Mouse (Mus musculus): ENCODE results near the gene Gm20388. TPM values are rescaled to one million over a fixed set of nuclear protein-coding genes. Genes with fewer than 3 reads are reported as not detected.

Gm20388 gene
- total RNA-seq, 1 experiment from 2014 or later = 18.4 TPM

DNA sequence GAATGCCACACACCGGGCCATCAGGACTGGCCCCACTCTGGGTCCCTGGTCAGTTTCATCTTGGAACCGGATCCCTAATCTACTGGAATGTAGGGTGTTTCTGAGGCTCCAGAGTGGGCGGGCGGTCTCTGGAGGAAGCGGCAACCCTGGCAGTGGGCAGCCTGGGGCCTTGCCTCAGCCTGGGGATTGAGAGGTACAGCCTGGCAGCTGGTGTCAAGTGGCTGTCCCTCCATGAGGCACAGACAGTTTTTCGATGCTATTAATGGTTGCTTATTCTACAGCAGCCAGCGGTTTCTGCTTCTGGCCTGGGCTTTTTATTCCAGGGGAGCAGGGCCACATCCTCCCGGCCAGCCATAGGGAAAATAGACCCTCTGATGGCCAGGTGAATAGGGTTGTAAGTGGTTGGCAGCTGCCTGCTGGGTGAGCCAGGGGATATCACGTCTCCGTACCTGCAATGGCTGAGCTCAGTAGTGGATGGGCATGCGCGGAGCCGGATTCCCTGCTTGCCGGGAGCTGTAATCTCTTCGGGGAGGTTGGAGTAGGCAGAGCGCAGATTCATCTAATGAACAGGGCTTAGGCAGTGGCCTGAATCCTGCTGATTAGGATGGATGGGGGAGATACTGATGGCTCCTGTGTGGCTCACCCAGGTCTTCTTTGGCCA is 340.2 kb downstream of the Gm20388 start:
- no peak for ATAC-seq (replicated peaks in 1 of 2; ENCODE audit: insufficient read depth in 1 of 2, low FRiP score in 2 of 2, low TSS enrichment in 1 of 2, low read depth in 1 of 2, poor library complexity in 2 of 2, severe bottlenecking in 2 of 2)

DNA sequence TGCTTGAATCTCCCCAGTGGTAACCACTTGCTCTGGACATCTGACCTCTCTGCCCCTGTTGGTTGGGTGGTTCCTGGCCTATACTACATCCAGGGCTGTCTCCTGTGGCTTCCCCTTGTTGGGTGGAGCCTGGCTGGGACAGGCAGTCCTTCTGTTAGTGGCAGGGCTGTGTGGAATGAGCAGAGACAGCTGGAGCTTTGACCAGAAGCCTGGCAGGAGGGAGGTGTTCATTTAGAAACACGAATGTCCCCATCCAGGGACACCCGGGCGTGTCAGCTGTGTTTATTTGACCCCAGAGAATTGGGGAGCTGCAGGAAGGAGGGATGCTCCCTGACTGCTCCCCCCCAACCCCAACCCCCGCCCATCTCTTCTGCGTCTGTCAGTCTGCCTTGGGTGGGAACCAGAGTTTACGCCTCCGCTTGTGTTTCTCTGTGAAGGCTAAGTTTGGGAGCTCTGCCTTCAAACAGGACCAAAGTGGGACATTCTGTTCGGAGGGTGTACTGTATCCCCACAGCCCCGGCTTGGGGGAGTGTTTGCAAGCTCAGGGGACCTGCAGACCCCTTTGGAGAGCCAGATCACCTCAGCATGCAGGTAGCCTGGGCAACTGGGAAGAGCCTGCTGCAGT is 340.9 kb downstream of the Gm20388 start:
- no peak for ATAC-seq (replicated peaks in 1 of 2; ENCODE audit: insufficient read depth in 1 of 2, low FRiP score in 2 of 2, low TSS enrichment in 1 of 2, low read depth in 1 of 2, poor library complexity in 2 of 2, severe bottlenecking in 2 of 2)

DNA sequence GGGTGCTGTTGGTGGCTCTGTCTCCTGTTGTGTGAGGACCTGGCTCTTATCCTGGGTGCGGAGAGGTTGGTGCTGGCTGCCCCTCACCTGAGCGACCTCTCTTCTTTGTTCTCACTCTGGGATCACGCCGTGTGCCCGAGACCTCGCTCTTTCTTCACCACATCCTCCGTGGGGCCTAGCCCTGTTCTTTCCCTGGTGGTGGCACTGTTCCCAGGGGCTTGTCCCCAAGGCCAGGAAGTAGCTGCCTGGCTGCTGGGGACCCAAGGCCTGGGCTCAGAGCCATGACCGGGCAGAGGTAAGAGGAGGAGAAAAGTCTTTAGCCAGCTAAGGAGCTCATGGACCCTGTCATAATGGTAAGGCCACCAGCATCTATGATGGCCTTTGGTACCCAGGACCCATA is 343.0 kb downstream of the Gm20388 start:
- peak; percentile 27 to 30; a peak in 2 of 4 replicates for ATAC-seq (replicated peaks in 1 of 2; ENCODE audit: insufficient read depth in 1 of 2, low FRiP score in 2 of 2, low TSS enrichment in 1 of 2, low read depth in 1 of 2, poor library complexity in 2 of 2, severe bottlenecking in 2 of 2)

DNA sequence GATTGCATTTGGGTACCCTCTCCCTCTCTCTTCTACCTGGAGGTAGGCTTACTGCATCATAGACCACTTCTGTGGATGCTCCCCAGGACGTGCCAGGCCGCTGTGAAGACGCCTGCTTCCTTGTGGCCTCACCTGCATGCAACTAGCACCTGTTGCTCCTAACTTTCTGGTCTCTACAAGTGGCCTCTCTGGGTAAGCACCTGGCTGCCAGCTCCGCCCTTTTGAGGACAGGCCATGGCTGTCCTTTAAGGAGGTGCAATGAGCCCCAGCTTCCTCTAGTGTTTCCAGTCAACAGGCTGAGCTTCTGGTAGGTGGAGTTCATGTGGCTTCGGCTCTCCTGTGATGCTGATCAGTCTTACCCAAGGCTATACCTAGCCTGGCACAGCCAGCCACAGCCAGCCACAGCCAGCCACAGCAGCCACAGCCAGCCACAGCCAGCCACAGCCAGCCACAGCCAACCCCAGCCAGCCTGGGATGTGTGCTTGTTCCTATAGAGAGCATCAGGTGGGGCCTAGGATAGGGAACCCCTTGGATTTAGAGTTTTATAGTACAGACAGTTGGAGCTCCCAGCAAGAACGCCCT is 344.9 kb downstream of the Gm20388 start:
- no peak for ATAC-seq (replicated peaks in 1 of 2; ENCODE audit: insufficient read depth in 1 of 2, low FRiP score in 2 of 2, low TSS enrichment in 1 of 2, low read depth in 1 of 2, poor library complexity in 2 of 2, severe bottlenecking in 2 of 2)

DNA sequence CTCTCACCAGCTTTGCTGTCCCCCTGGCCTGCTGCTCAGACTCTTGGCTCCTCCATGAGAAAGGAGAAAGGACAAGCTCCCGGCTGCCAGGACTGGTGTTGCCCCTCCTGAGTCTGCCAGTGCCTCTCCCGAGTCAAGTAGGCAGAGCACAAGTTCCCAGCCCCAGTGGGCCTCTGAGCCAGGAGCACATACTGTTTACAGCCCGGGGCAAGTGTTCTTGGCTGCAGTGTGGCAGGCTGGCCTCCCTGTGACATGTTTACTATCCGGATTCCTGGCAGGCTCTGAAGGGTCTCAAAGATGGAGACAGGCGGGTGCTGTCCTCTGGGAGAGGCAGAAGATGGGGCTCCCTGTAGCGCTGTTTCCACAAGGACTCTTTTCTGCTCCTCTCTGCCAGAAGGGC is 346.3 kb downstream of the Gm20388 start:
- no peak for ATAC-seq (replicated peaks in 1 of 2; ENCODE audit: insufficient read depth in 1 of 2, low FRiP score in 2 of 2, low TSS enrichment in 1 of 2, low read depth in 1 of 2, poor library complexity in 2 of 2, severe bottlenecking in 2 of 2)

DNA sequence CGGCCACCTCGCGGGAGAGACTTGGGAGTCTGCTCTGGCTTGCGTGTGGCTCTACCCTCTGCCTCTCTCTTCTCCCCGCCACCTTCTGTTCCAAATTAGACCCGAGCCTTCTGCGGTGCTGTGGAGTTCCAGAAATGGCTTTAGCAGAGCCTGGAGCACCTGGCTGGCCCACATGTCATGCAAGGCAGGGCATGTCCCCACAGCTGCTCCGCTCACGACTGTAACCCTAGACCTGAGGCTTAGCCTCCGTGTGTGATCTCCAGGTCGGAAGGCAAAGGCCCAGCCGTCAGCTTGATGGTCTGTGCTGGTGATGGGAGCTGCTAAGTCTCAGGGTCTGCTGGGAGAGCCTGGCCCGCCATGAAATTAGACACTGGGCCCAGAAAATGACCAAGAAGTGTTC is 348.6 kb downstream of the Gm20388 start:
- ATAC-seq (replicated peaks in 1 of 2; ENCODE audit: insufficient read depth in 1 of 2, low FRiP score in 2 of 2, low TSS enrichment in 1 of 2, low read depth in 1 of 2, poor library complexity in 2 of 2, severe bottlenecking in 2 of 2) = no peak

DNA sequence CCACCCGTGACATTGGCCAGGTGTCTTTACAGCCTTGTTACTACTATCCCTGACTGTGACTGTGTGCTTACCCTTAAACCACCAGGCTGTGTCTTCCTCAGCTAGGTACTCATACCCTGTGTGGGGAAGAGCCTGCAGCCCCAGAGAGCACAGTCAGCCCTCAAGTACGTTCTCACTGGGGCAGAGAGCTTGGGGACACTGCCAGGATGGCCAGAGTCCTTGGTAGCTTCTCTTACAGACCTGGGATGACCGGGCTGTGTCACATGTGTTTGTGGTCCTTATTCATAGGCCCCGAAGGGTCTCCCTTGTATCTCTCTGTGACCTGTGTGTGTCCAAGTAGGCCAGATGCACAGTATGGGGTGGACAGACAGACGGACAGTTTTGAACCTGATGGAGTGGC is 350.0 kb downstream of the Gm20388 start:
- no peak for ATAC-seq (replicated peaks in 1 of 2; ENCODE audit: insufficient read depth in 1 of 2, low FRiP score in 2 of 2, low TSS enrichment in 1 of 2, low read depth in 1 of 2, poor library complexity in 2 of 2, severe bottlenecking in 2 of 2)

DNA sequence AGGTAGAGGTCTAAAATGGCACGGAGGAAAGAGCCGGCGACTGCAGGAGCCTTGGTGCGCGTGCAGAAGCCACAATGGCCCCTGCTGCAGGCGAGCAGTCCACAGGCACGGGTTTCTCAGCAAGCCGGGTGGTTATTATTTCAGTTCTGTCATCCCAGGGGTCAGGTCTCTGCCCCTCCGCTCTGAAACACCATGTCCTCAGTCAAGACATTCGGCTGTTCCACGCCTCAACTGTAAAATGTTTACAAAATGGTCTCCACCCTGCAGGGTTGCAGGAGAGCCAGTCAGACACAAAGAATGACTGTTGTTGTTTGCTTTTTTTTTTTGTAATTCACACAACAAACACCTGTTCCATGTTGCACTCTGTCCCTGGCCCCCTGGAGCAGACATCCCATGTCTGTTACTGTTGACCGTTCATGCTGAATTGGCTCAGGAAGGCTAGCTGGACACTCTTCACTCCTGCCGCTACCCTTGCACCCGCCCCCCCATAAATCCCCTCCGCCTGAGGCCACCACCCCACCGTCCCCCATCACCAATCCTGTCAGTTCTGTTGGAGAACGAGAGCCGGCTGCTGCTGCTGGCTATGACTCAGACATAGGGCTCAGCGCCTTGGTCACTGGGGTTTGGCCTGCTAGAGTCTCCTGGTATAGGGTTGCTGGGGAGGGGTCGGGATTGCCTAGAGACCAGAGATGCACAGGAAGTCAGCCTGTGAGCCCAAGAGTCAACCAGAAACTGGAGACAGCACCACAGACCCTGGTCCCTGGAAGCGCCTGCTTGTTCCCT is 350.9 kb downstream of the Gm20388 start:
- ATAC-seq (replicated peaks in 1 of 2; ENCODE audit: insufficient read depth in 1 of 2, low FRiP score in 2 of 2, low TSS enrichment in 1 of 2, low read depth in 1 of 2, poor library complexity in 2 of 2, severe bottlenecking in 2 of 2) = no peak

DNA sequence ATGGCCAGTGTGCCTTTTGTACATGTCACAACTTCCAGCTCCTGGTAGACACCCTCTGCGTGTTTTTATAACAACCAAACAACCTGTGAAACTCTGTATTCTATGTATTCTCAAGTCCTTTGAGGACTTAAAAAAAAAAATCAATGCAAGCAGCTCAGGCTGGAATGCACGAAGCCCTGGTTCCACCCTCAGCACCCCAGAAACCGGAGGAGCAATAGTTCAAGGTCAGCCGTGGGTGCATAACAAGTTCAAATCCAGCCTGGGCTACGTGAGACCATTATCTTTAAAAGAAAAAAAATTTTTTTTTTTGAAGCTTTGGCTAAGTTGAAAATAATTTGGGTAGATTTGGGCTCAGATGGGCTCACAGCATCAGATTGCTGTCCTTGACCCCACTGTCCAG is 353.2 kb downstream of the Gm20388 start:
- ATAC-seq (replicated peaks in 1 of 2; ENCODE audit: insufficient read depth in 1 of 2, low FRiP score in 2 of 2, low TSS enrichment in 1 of 2, low read depth in 1 of 2, poor library complexity in 2 of 2, severe bottlenecking in 2 of 2) = no peak

DNA sequence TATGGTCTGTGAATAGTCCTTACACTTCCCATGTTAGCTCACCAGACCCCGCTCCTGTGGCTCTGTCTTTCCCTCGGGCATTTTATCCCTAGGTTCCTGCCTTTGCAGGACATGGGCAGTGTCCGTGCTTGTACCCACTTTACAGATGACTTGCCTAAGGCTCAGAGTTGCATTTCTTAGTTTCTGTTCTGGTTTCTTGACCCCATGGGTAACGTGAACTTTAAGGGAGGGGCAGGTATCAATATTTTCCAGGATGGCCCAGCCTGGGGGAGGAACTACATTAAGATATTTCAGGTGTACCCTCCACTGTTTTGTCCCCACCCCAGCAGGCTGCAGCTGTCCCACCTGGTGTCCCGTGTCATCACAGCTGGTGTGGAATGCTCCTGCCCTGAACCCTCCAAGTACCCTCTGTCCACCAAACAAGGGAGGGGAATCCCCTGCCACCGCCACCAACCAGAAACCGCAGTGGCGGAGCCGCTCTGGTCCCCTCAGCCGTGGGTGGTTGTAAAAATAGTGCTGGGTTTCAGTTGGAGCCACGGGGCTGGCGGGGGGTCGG is 353.8 kb downstream of the Gm20388 start:
- ATAC-seq (replicated peaks in 1 of 2; ENCODE audit: insufficient read depth in 1 of 2, low FRiP score in 2 of 2, low TSS enrichment in 1 of 2, low read depth in 1 of 2, poor library complexity in 2 of 2, severe bottlenecking in 2 of 2) = peak; percentile 10 to 37; a peak in 2 of 4 replicates

DNA sequence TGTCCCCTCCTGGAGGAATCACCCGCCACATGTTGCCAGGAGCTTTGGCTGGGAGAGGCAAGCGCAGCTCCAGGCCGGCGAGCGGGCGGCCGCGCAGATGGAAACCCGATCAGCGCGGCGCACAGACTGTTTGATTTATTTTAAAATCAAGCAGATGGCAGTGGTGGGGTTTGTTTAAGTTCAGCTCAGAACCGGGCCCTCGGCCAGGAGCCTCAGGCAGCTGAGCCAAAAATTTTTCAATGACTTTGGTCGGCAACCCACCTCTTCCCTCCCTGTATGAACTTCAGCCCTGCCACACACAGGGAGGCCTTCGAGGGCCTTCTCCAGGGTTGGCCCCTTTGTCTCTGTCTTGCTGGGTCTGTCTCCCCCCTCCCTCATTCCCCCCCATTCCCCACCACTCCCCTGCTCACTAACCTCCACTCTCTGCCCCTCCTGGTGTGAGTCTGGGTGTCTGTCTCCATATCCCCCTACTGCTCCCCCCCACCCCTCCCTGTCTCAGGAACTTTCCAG is 354.4 kb downstream of the Gm20388 start:
- ATAC-seq (replicated peaks in 1 of 2; ENCODE audit: insufficient read depth in 1 of 2, low FRiP score in 2 of 2, low TSS enrichment in 1 of 2, low read depth in 1 of 2, poor library complexity in 2 of 2, severe bottlenecking in 2 of 2) = peak; percentile 46 to 61; a peak in 3 of 4 replicates

DNA sequence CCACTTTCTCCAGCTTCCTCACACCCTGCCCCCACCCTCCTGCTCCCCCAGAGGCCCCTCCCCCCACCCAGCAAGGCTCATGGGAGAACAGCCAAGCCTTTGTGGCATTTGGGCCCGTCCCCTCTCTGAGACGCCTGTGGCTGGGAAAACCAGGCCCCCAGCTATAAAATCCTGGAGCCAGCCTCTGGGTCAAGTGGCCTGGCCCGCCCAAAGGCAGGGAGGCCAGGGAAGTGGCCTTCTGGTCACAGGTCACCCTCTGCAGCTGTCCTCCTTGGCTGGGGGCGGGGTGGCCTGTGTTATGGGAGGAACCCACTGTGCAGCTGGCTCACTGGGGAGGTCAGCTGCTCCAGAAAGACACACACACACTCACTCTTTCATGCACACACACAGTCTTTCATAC is 354.8 kb downstream of the Gm20388 start:
- ATAC-seq (replicated peaks in 1 of 2; ENCODE audit: insufficient read depth in 1 of 2, low FRiP score in 2 of 2, low TSS enrichment in 1 of 2, low read depth in 1 of 2, poor library complexity in 2 of 2, severe bottlenecking in 2 of 2) = no peak

DNA sequence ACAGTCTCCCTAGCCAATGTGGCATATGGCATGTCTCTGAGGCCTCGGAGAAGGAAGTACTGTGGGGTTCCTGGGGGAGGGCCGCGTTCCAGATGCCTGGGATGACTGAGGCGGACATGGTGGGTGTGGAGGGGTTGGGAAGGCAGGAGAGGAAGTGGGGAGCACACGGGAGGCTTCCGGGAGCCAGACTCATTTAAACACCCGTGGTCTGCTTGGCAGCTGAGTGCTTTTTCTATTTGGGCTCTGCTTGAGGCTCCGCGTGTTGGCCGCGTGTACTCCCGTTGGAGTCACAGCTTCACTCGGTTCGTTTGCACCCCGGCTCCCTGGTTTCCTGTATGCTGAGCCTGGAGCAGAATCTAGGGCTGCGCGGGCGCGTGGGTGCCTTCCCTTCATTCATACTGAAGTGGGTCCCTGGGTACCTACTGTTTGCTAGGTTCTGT is 357.9 kb downstream of the Gm20388 start:
- ATAC-seq (replicated peaks in 1 of 2; ENCODE audit: insufficient read depth in 1 of 2, low FRiP score in 2 of 2, low TSS enrichment in 1 of 2, low read depth in 1 of 2, poor library complexity in 2 of 2, severe bottlenecking in 2 of 2) = no peak

DNA sequence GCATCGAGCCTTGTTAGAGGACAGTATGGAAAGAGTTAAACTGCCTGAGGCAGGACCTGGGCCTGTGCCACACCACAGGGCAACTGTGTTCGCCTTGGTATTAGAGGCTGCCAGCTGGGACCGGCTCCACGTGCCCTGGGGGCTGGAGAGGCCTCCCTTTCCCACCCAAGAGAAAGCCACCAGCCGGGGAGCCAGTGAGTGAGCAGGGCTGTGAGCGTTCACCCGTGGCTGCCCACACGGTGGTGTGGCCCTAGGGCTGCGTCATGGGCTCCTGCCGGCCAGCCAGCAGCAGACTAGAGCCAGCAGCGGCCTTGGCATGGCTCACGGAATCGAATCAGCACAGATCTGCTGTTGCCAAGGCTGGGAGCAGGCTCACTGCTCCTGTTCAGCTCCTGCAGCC is 359.8 kb downstream of the Gm20388 start:
- peak; percentile 24 to 50; a peak in 3 of 4 replicates for ATAC-seq (replicated peaks in 1 of 2; ENCODE audit: insufficient read depth in 1 of 2, low FRiP score in 2 of 2, low TSS enrichment in 1 of 2, low read depth in 1 of 2, poor library complexity in 2 of 2, severe bottlenecking in 2 of 2)

DNA sequence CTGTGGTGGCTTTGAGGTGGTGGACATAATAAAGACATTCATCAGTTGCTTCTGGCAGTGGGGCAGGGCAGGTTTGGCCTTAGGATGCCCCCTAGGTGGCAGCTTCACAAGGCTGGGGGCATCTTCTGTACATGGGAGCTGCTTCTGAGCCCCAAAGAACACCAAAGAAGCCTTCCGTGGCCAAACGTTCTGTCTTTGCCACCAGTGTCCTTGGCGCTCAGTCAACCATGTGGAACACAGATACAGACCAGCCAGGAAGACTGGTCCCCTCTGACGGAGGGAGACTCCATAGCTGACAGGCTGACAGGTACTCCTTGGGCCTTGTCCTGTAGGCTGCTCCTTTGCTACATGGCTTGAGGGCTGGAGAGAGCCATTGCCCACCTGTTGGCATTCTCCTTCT is 362.8 kb downstream of the Gm20388 start:
- no peak for ATAC-seq (replicated peaks in 1 of 2; ENCODE audit: insufficient read depth in 1 of 2, low FRiP score in 2 of 2, low TSS enrichment in 1 of 2, low read depth in 1 of 2, poor library complexity in 2 of 2, severe bottlenecking in 2 of 2)

DNA sequence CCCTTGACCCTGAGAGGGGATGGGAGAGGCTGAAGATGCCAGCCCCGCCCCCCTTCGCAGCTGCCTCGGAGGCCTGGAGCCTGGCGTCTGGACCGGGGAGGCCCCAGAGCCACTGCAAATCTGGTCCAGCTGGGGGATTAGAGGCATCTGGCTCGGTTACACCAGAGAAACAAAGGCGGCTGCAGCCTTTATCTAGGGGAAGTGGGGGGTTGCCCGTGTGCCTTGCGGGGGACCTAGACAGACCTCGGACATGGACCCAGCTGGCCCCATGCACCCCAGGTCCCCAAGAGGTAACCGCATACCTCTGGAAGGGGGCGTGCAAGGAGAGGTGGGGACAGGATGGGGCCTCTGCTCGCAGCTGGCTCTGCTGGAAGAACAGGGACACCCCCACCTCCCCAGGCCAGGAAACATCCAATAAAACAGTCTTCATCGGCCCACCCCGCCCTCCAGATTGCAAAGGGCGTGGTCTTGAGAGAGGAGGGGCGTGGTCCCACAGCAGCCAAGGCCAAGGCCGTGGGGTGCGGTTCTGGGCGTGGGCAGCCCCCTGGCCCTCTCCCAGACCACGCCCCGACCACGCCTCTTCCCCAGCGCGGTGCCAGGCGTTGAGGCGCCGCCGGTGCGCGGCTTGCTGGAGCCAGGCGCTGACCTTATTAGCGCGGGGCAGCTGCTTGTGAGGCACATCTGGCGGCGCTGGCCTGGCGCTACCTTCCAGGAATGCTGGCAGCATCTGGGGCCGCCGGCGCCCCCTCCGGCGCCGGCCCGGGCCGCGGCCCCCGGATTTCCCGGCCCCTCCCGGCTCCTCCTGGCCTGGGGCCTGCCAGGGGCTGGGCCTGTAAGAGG is 365.6 kb downstream of the Gm20388 start:
- peak; percentile 71 to 82 for ATAC-seq (replicated peaks in 1 of 2; ENCODE audit: insufficient read depth in 1 of 2, low FRiP score in 2 of 2, low TSS enrichment in 1 of 2, low read depth in 1 of 2, poor library complexity in 2 of 2, severe bottlenecking in 2 of 2)
